Mouse (Mus musculus): ENCODE data around the gene Rusc2. TPM values are rescaled to one million over a fixed set of nuclear protein-coding genes. Genes with fewer than 3 reads are reported as not detected.
A peak's percentile ranks its signal among the peaks of the same experiment; 100 is the strongest.

The Rusc2 gene
- polyA plus RNA-seq, 1 experiment from 2014 or later, result 12.4 TPM

- ATAC-seq (replicated peaks; ENCODE audit: low FRiP score), result no peak
These were observed 9.8 kb downstream of the Rusc2 start for GRCm38 (mm10) chr4:43391521-43392050.

GRCm38 (mm10) chr4:43394345-43394891 is 12.6 kb downstream of the Rusc2 start:
- no peak overlapping the region for H3K9ac ChIP-seq (ENCODE audit: low read length)
- ATAC-seq (replicated peaks; ENCODE audit: low FRiP score), result no peak
- peak; percentile 45 for DNase-seq (ENCODE audit: low spot score)
- no peaks in the 10 kb centered on the region for H3K9me3 ChIP-seq (ENCODE audit: control insufficient read depth, low read length)
- H3K4me1 ChIP-seq (replicated peaks; ENCODE audit: control insufficient read depth, insufficient read depth, low read length), result 0 out of 2 replicates have a peak, but pooled peaks cover 2% of the 10 kb centered on the region
- no peak overlapping the region for H3K4me2 ChIP-seq (ENCODE audit: low read depth, low read length, severe bottlenecking)
- H3K4me3 ChIP-seq (ENCODE audit: low read depth, low read length), result no peak overlapping the region
- H3K27me3 ChIP-seq (ENCODE audit: control insufficient read depth, insufficient read depth, low read length), result no peaks in the 10 kb centered on the region
- no peaks in the 10 kb centered on the region for H3K36me3 ChIP-seq (ENCODE audit: control insufficient read depth, insufficient read depth, low read length)
- H3K27ac ChIP-seq (ENCODE audit: low read depth, low read length), result no peak overlapping the region
- 68% methylated on average over 15 of the region's 15 CpGs for WGBS

More at GRCm38 (mm10) chr4:43391521-43392050, 9.8 kb downstream of the Rusc2 start:
- Histone ChIP-seq H3K4me3 (ENCODE audit: low read depth, low read length) (no peak overlapping the region), H3K27me3 (ENCODE audit: control insufficient read depth, insufficient read depth, low read length) (no peaks in the 10 kb centered on the region), H3K36me3 (ENCODE audit: control insufficient read depth, insufficient read depth, low read length) (no peaks in the 10 kb centered on the region), H3K9me3 (ENCODE audit: control insufficient read depth, low read length) (no peaks in the 10 kb centered on the region), H3K4me1 (replicated peaks; ENCODE audit: control insufficient read depth, insufficient read depth, low read length) (no peaks in the 10 kb centered on the region), H3K9ac (ENCODE audit: low read length) (no peak overlapping the region), H3K27ac (ENCODE audit: low read depth, low read length) (no peak overlapping the region), H3K4me2 (ENCODE audit: low read depth, low read length, severe bottlenecking) (no peak overlapping the region)
- no peak for DNase-seq (ENCODE audit: low spot score)
- WGBS, result 68% methylated on average over 3 of the region's 3 CpGs

- DNase-seq (ENCODE audit: low spot score), result no peak
- Histone ChIP-seq H3K36me3 (ENCODE audit: control insufficient read depth, insufficient read depth, low read length) (no peaks in the 10 kb centered on the region), H3K4me3 (ENCODE audit: low read depth, low read length) (no peak overlapping the region), H3K27ac (ENCODE audit: low read depth, low read length) (no peak overlapping the region), H3K27me3 (ENCODE audit: control insufficient read depth, insufficient read depth, low read length) (no peaks in the 10 kb centered on the region), H3K4me1 (replicated peaks; ENCODE audit: control insufficient read depth, insufficient read depth, low read length) (0 out of 2 replicates have a peak, but pooled peaks cover 2% of the 10 kb centered on the region), H3K9me3 (ENCODE audit: control insufficient read depth, low read length) (no peaks in the 10 kb centered on the region), H3K4me2 (ENCODE audit: low read depth, low read length, severe bottlenecking) (no peak overlapping the region), H3K9ac (ENCODE audit: low read length) (no peak overlapping the region)
- no peak for ATAC-seq (replicated peaks; ENCODE audit: low FRiP score)
- WGBS, result 89% methylated on average over 5 of the region's 5 CpGs
These were observed 13.4 kb downstream of the Rusc2 start for GRCm38 (mm10) chr4:43395147-43395546.

GRCm38 (mm10) chr4:43395836-43396235 is 14.1 kb downstream of the Rusc2 start:
- Histone ChIP-seq H3K27me3 (ENCODE audit: control insufficient read depth, insufficient read depth, low read length) (no peaks in the 10 kb centered on the region), H3K4me3 (ENCODE audit: low read depth, low read length) (no peak overlapping the region), H3K9me3 (ENCODE audit: control insufficient read depth, low read length) (no peaks in the 10 kb centered on the region), H3K9ac (ENCODE audit: low read length) (no peak overlapping the region), H3K4me2 (ENCODE audit: low read depth, low read length, severe bottlenecking) (no peak overlapping the region), H3K4me1 (replicated peaks; ENCODE audit: control insufficient read depth, insufficient read depth, low read length) (0 out of 2 replicates have a peak, but pooled peaks cover 2% of the 10 kb centered on the region), H3K36me3 (ENCODE audit: control insufficient read depth, insufficient read depth, low read length) (no peaks in the 10 kb centered on the region), H3K27ac (ENCODE audit: low read depth, low read length) (no peak overlapping the region)
- WGBS, result 80% methylated on average over 9 of the region's 9 CpGs
- no peak for ATAC-seq (replicated peaks; ENCODE audit: low FRiP score)
- DNase-seq (ENCODE audit: low spot score), result no peak

- no peaks in the 10 kb centered on the region for H3K36me3 ChIP-seq (ENCODE audit: control insufficient read depth, insufficient read depth, low read length)
- H3K4me3 ChIP-seq (ENCODE audit: low read depth, low read length), result no peak overlapping the region
- H3K27me3 ChIP-seq (ENCODE audit: control insufficient read depth, insufficient read depth, low read length), result no peaks in the 10 kb centered on the region
- no peak overlapping the region for H3K27ac ChIP-seq (ENCODE audit: low read depth, low read length)
- no peak overlapping the region for H3K9ac ChIP-seq (ENCODE audit: low read length)
- no peaks in the 10 kb centered on the region for H3K9me3 ChIP-seq (ENCODE audit: control insufficient read depth, low read length)
- DNase-seq (ENCODE audit: low spot score) (no peak), ATAC-seq (replicated peaks; ENCODE audit: low FRiP score) (no peak)
- H3K4me1 ChIP-seq (replicated peaks; ENCODE audit: control insufficient read depth, insufficient read depth, low read length), result 0 out of 2 replicates have a peak, but pooled peaks cover 5% of the 10 kb centered on the region
- no peak overlapping the region for H3K4me2 ChIP-seq (ENCODE audit: low read depth, low read length, severe bottlenecking)
- WGBS, result 88% methylated on average over 5 of the region's 5 CpGs
These were observed 14.6 kb downstream of the Rusc2 start for GRCm38 (mm10) chr4:43396381-43396780.

- H3K4me2 ChIP-seq (ENCODE audit: low read depth, low read length, severe bottlenecking), result no peak overlapping the region
- DNase-seq (ENCODE audit: low spot score) (no peak), ATAC-seq (replicated peaks; ENCODE audit: low FRiP score) (no peak)
- WGBS, result 79% methylated on average over 4 of the region's 4 CpGs
- H3K9ac ChIP-seq (ENCODE audit: low read length), result no peak overlapping the region
- H3K9me3 ChIP-seq (ENCODE audit: control insufficient read depth, low read length), result no peaks in the 10 kb centered on the region
- 0 out of 2 replicates have a peak, but pooled peaks cover 7% of the 10 kb centered on the region for H3K4me1 ChIP-seq (replicated peaks; ENCODE audit: control insufficient read depth, insufficient read depth, low read length)
- no peaks in the 10 kb centered on the region for H3K27me3 ChIP-seq (ENCODE audit: control insufficient read depth, insufficient read depth, low read length)
- H3K4me3 ChIP-seq (ENCODE audit: low read depth, low read length), result no peak overlapping the region
- no peak overlapping the region for H3K27ac ChIP-seq (ENCODE audit: low read depth, low read length)
- H3K36me3 ChIP-seq (ENCODE audit: control insufficient read depth, insufficient read depth, low read length), result no peaks in the 10 kb centered on the region
These were observed 16.2 kb downstream of the Rusc2 start for GRCm38 (mm10) chr4:43398014-43398413.

GRCm38 (mm10) chr4:43398829-43399331 is 17.1 kb downstream of the Rusc2 start:
- no peak overlapping the region for H3K4me3 ChIP-seq (ENCODE audit: low read depth, low read length)
- ATAC-seq (replicated peaks; ENCODE audit: low FRiP score), result no peak
- no peak overlapping the region for H3K4me2 ChIP-seq (ENCODE audit: low read depth, low read length, severe bottlenecking)
- WGBS, result 74% methylated on average over 17 of the region's 17 CpGs
- H3K9me3 ChIP-seq (ENCODE audit: control insufficient read depth, low read length), result no peaks in the 10 kb centered on the region
- H3K36me3 ChIP-seq (ENCODE audit: control insufficient read depth, insufficient read depth, low read length), result no peaks in the 10 kb centered on the region
- no peak overlapping the region for H3K9ac ChIP-seq (ENCODE audit: low read length)
- no peak overlapping the region for H3K27ac ChIP-seq (ENCODE audit: low read depth, low read length)
- no peaks in the 10 kb centered on the region for H3K27me3 ChIP-seq (ENCODE audit: control insufficient read depth, insufficient read depth, low read length)
- peak; percentile 53 for DNase-seq (ENCODE audit: low spot score)
- H3K4me1 ChIP-seq (replicated peaks; ENCODE audit: control insufficient read depth, insufficient read depth, low read length), result 0 out of 2 replicates have a peak, but pooled peaks cover 7% of the 10 kb centered on the region

- no peaks in the 10 kb centered on the region for H3K9me3 ChIP-seq (ENCODE audit: control insufficient read depth, low read length)
- no peak overlapping the region for H3K4me3 ChIP-seq (ENCODE audit: low read depth, low read length)
- H3K4me2 ChIP-seq (ENCODE audit: low read depth, low read length, severe bottlenecking), result no peak overlapping the region
- ATAC-seq (replicated peaks; ENCODE audit: low FRiP score) (no peak), DNase-seq (ENCODE audit: low spot score) (peak; percentile 48)
- H3K36me3 ChIP-seq (ENCODE audit: control insufficient read depth, insufficient read depth, low read length), result no peaks in the 10 kb centered on the region
- no peak overlapping the region for H3K27ac ChIP-seq (ENCODE audit: low read depth, low read length)
- H3K9ac ChIP-seq (ENCODE audit: low read length), result no peak overlapping the region
- WGBS, result 86% methylated on average over 31 of the region's 31 CpGs
- H3K27me3 ChIP-seq (ENCODE audit: control insufficient read depth, insufficient read depth, low read length), result no peaks in the 10 kb centered on the region
- H3K4me1 ChIP-seq (replicated peaks; ENCODE audit: control insufficient read depth, insufficient read depth, low read length), result 0 out of 2 replicates have a peak, but pooled peaks cover 7% of the 10 kb centered on the region
These were observed 17.8 kb downstream of the Rusc2 start for GRCm38 (mm10) chr4:43399391-43400131.

Measured in forebrain, embryonic 11.5 days (tissue).